23 mouse cellular contexts compared by ENCODE assay signal in genomic region chr19:46129737-46130136, GRCm38 (mm10). TPM values are rescaled to one million over a fixed set of nuclear protein-coding genes. Genes with fewer than 3 reads are reported as not detected.
"Had no signal": no experiment of that assay in that cellular context is flagged by ENCODE, and none has a peak within 500 bp of the region (broad histone marks: within the 10 kb centered on the region; RNA-seq: fewer than 3 reads in every experiment).

No protein-coding gene starts in this region.

RNA-seq across cellular contexts. Expression of gene Elovl3, which starts 2.0 kb away (rescaled TPM):
- total RNA-seq: left cerebral cortex, adult 8-10 months; left cerebral cortex, postnatal 10 days; left cerebral cortex, postnatal 14 days; left cerebral cortex, postnatal 25 days; left cerebral cortex, postnatal 36 days; left cerebral cortex, postnatal 4 days; megakaryocyte progenitor cell, adult 5-6 weeks; megakaryocyte, adult 5-6 weeks; megakaryocyte-erythroid progenitor cell, adult 5-6 weeks; monocyte, adult 5-6 weeks had no signal
- polyA plus RNA-seq: liver, embryonic 11.5 days; liver, embryonic 12.5 days; liver, embryonic 13.5 days; lung, embryonic 14.5 days; lung, embryonic 15.5 days; lung, postnatal 0 days; macrophage; midbrain, embryonic 10.5 days; neural tube, embryonic 12.5 days had no signal

RNA-seq across cellular contexts. Expression of gene Pitx3, which starts 18.4 kb away (rescaled TPM):
- total RNA-seq: left cerebral cortex, adult 8-10 months; left cerebral cortex, postnatal 10 days; left cerebral cortex, postnatal 14 days; left cerebral cortex, postnatal 25 days; left cerebral cortex, postnatal 36 days; left cerebral cortex, postnatal 4 days; liver, adult 2 months; megakaryocyte progenitor cell, adult 5-6 weeks; megakaryocyte, adult 5-6 weeks; megakaryocyte-erythroid progenitor cell, adult 5-6 weeks; monocyte, adult 5-6 weeks had no signal
- polyA plus RNA-seq: liver, adult 2 months; liver, embryonic 14.5 days; liver, postnatal 0 days; lung, embryonic 16.5 days; lung, postnatal 0 days; macrophage had no signal
